Mouse (Mus musculus): ENCODE results near the gene Aatf.

Aatf gene

DNA sequence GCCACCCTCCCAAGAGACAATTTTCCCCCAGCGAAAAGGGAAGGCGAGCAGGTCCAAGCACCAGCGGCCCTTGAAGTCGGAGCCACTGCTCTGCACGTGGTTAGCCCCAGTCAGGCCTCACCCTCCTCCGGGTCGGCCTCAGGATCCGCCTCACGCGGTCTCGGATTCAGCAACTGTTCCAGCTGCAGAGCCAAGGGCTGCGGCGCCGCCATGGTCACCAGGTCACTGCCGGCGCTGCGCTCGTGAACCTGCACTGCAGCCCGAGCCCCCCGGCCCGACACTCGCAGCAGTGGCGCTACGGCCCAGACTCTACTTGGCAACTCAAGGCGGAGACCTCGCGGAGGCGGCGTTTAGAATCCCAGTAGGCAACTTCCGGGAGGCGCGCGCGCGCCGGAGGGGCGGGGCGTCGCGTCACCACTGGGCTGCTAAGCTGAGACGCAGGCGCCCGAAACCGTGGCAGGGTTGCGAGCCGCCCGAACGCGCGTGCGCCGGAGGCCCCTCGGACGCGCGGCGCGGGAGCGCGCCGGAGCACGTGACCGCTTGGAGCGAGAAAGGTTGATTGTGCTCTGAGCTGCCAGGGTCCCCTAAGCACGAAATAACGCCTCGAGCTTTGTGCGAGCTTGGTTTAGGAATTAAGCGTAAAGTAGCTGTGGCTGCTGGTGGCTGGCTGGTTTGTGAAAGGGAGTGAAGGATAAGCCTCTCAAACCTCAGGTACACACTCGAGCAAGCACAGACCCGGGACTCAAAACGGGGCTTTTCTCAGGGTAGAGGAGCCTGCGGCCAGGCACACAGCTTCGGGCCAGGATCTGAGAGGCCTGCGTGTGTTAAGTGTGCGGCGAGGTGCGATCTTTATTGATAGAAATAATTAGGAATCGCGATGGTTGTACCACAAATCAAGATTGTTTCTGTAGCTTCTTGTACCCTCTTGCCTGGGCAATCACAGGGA, at the start of gene Aatf:
Aatf (minus strand) TSS at position 352 of the 946 bp plus-strand sequence.
- peak; percentile 97 for DNase-seq (ENCODE audit: low spot score)

DNA sequence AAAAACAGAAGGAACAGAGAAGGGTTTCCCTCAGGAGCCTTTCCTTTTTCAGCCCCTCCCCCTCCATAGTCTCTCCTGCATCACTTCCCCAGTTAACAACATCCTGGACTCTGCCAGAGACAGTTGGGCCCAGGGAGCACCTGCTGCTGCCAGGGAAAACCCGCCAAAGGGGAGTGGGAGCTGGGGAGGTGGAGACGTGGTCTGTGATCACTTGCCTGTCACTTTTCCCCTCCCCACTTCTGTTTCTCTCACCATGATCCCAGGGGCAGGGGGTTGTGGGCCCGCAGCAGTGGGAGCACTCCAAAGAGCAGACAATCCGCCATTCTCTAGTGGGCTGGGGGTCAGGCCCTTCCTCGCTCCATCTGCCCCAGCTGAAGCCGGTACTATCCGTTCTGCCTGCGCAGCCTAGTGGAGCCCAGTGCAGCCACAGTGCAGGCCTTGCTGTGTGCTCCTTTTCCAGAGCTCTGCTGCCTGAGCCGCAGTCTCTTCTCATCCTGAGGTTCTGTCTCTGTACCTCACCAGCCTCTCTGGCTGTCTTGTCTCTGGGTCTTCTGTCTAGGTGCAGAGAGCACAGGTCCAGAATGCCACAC, 49.5 kb upstream of the Aatf start:
- no peak for DNase-seq (ENCODE audit: low spot score)

DNA sequence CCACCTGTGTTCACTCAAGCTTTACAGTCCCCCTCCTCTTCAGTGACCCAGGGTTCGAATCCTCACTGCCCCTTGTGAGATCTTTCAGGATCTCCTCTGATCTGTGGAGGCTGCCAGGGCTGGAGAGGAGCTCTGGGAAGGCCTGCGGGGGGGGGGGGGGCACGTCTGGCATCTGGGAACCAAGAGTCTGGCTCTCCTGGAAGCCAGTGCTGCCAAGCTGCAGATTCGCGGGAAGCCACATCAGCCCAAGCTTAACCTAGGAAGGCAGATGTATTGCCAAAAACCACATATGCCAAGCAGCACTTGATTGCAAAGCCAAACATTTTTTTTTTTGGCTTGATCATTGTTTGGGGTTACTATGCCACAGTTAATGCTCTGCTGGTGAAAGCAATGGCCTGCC, 48.2 kb upstream of the Aatf start:
- DNase-seq (ENCODE audit: low spot score), result no peak

DNA sequence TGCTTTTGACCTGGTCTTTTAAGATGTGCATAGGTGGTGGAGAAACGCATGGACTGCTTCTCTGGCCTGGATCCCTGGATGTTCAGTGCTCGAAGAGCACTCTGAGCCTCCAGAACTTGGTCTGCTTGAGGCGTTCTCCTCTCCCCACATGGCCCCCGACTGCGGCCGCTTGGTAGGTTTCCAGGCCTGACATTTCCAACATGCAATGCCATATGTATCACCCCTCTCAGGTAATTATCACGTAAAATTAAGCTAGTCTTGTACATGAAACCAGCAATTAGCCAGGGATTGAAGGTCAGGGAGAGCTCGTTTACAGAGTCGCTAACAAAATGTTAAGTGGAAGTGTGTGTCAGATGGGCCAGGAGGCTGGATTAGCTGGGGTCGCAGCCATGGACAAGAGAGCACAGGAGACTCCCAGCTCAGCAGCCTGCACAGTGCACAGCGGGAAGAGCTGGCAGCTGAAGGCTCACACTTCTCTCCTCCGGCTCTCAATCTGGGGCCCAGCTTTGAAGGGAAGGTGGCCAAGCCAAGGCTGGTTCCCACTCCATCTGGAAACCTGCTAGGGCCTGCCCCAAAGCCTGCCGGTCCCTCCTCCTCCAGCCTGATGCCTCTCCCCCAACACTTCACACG, 40.6 kb upstream of the Aatf start:
- DNase-seq (ENCODE audit: low spot score), result no peak

DNA sequence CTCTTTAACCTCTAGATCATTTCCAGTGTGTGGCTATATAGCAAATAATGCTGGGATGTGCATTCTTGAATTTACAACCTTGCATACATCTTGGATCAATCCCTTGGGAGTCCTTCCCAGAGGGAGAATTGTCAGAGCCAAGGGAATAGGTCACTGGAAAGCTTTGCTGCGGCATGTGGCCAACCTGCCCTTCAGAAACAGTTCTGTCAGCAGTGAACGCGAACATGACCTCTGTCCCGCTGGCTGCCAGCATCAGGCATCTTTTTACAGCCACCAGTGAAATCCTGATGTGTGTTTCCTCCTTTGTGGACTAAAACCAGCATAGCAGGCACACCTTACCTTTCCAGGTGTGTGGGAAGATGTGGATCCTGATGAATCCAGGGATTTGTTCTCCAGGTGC, 38.0 kb upstream of the Aatf start:
- no peak for DNase-seq (ENCODE audit: low spot score)

DNA sequence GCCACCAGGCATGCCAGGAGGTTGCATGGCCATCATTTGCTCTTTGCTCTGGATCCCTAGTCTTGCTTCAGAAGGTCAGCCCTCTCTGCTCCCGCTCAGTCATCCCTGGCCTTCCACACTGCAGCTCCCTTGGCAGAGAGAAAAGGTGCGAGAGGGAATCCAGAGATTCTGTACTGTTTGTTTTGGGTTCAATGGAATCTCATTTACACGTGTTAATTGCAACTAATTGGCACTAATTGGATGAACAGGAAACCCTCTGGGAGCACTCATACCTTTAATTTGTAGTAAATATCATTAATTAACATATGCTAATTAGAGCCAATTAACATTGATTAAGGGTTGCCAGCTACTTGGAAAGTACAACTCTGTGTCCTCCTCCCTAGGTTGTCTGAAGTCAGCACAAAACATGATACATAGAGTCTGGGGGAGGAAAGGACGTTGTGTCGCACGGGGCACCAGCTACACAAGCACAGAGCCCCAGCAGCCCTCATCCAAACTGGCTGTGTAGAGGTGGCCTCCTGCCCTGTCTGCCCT, 36.0 kb upstream of the Aatf start:
- no peak for DNase-seq (ENCODE audit: low spot score)

DNA sequence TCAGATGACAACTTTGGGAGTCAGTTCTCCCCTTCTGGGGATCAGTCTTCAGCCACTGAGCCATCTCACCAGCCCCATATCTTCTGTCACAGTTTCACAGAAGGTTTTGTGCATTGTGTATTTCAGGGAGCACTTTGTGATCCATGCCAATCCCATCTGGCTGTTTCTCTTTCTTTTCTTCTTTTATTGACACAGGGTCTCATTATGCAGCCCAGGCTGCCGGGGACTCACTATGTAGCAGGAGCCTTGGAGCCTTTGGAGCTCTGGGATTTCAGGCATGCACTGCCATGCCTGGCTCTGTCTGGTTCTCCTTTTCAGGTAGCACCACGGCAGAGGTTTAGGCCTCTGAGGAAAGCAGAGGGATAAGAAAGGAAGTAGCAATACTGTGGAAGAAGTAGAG, 35.0 kb upstream of the Aatf start:
- no peak for DNase-seq (ENCODE audit: low spot score)

DNA sequence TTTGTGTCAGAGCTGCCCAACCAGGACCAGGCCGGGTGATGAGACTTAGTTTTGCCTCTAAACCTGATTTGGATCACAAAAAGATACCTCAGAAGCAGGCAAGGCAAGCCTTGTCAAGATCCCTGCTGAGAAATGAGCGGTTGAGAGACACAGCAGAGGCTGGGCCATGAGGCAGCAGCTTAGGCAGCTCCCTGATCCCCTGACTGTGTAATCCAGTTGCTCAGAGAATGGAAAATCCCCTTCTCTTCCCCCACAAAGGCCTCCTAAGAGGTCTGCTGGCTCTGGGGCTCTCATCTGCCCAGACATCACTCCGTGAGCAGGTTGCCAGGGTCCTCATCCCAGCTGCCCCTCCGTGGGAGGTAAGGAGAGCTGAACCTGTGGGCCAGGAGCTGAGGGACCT, 26.7 kb upstream of the Aatf start:
- DNase-seq (ENCODE audit: low spot score), result no peak

DNA sequence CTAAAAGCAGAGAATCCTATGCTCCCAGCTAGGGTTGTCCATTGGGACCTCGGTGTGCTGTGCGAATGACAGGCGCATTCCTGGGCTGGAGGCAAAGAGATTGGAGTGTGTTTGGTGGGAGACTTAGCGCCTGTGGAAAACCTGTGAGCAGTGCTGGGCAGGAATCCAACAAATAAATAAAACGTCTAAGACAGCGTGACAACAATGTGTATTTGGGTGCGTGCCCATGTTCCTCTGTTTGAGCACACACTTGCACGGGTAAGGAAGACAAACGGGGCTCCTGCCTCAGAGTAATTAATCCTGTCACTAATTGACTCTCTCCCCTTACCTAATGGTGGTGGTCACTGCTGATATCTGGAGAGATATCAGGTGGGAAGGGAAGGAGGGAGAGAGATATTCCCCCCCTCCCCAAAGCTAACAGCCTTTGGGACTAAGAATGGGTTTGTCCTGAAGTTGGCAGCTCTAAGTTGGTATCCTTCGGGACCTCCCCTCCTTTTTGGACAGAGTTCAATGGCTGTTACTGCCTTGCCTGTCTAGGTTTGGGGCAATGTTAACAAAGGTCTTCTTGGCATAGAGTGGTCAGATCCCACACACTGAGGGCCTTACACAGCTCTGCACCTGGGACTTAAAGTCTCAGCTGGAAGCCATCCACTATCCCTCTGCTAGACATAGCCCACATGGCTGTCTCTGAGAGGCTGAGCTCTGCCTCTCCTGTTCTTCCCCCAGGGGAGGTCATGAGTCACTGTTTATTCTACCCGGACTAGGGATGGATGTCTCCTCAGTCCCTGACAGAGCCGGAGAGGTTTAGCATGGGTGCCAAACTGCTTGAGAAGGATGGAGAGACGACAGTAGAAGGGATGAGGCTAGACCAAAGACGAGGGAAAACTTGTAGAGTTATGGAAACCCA, 16.7 kb upstream of the Aatf start:
- DNase-seq (ENCODE audit: low spot score), result peak; percentile 84

DNA sequence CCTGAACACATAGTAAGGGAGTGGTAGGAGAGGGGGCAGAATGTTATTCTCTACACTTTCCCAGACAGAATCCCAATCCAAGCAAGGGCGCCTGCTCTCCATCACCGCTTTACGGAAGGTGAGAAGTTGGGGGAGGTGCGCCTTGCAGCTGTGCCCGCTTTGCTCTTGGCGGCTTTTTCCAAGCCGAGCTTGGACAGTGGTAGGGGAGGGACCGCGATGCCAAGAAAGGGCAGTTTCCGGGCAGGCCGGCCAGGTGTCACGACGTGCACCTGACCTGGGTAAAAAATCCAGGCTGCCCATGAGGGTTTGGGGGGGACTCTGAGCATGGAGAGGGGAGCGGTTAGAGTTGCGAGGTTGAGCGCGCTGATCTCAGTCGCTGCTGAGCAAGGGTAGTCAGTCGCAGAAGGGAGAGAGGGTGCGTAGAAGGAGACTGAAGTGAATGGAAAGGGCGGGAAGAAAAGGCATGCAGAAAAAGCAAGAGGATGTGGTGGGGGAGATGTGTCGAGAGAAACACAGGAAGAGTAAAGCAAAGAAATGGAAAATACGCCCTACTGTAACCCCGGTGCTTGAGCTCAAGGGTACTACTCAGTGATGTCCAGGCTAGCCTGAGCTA, 15.9 kb upstream of the Aatf start:
- DNase-seq (ENCODE audit: low spot score), result no peak

DNA sequence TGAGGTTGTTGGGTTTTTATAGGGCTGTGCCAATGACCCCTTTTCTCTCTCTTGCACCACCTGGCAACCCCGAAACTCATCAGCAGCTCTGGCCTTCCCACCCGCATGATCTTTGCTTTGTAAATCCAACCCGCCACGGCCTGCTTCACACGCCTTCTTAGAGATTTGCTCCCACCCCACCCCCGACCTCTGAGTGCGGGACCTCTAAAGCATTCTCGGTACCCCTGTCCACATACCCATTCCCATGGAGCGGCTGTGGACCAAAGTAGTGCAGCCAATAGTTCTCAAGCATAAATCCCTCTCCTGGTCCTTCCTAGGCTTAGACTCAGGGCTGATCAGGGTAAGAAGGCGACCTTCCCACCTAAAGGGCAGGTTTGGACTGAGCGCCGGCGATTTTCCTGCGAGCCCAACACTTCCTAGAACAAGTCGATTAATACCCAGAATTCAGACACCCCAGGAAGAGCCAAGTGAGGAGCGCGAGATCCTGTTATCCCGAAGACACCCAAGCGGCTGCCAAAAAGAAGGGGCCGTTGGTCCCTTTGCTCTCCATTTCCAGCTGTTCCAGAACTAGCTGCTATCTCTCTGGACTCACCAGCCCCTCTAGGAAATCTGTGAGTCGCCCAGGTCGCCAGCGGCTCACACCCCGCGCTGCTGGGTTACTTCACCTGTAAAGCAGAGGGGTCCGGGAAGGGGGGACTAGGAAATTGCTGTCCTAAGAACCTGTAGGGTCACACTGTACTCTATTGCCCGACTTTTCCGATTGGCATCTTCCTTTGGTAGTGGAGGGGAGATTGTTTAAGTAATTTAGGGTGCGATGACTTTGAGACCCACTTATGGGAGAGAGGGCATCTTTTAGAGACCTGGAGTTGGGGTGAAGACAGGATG, 13.9 kb upstream of the Aatf start:
- no peak for DNase-seq (ENCODE audit: low spot score)

DNA sequence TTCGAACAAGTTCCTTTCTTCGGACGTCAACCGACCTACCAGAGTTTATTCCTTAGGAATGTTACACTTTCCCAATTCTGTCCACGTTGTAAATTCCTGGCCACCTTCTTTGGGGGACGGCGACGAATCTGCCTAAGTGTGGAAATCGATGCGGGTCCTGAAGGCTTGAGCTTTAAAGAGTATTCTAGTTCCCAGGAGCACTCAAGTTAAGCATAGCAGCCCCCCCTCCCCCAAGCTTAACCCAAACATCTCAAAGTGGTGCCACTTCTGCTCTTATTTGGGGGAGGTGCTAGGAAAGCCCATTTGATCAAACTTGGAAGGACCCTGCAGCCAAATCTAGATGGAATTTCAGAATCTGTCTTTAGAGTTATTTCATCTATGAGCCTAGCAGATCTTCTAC, 13.1 kb upstream of the Aatf start:
- no peak for DNase-seq (ENCODE audit: low spot score)

DNA sequence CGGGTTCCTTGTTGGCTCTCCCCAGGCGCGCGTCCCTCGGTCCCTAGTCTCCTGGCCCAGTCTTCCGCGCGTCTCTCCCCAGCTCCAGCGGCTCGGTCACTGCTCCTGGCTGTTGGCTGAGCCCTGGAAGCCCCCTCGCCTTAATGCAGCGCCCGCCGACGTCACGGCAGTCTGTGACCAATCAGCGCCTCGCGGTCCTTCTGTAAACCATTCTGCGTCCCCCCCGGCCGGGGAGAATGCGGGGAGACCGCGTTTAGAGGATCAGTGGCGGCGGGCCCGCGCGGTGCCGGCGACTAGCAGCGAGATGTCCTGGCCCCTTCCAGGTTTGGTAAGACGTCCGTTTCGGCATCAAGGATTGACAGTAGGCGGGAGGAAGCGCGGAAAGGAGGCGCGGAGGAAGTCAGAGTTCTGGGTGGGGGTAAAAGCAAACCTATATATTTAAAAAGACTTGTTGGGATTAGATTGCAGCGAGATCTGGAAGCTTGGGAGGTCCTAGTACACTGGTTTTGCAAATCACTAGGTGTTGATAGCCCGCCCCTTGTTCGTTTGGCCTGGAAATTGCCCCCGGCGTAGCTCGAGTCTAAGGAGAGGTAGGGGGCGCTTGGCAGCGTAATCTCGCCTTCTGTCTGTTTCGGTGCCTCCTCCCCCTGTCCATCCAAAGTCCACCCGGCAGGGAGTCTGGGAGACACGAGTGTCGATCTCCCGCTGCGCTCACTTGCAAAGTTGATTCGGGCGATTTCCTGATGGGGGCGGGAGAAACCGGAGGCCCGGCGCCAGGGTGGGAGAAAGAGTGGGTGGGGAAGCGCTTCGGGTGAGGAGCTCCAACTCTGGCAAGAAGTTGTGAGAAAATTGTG, 12.3 kb upstream of the Aatf start, which contains the start of gene Lhx1:
Lhx1 (minus strand) TSS at position 115 of the 854 bp plus-strand sequence.
- DNase-seq (ENCODE audit: low spot score), result peak; percentile 73

DNA sequence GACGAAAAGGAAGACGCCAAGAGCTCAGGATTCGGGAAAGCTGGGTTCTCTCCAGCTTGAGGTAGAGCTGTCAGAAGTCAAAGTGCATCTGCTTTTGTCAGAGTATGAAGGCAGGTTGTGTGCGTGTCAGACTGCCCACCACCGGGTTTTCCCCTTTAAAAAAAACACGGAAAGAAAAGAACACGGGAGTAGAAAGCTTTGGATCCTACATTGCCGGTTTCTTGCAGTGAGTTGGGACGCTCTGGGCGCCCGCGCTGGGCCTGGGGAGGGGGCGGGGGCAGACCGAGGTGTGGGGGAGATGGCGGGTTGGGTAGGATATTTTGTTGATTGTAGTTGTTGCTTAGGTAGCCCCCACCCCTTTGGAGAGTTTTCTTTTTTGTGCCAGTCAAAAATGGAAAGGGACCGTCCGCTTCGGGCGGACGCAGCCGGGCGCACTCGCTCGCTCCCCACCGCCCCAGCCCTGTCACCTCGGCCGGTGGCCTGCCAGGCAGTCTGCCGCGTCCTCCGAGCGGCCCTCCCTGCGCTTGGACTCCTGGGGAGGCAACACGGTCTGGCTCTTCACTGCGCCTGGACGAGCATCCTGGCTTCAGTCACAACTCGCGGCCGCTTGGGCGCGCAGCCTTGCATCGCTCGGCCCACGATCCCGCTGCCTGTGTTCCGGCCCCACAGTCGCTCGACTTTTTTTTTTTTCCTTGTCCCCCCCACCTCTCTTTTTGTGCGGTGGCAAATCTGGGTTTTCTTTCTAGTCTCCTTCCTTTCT, 11.4 kb upstream of the Aatf start:
- DNase-seq (ENCODE audit: low spot score), result peak; percentile 78

DNA sequence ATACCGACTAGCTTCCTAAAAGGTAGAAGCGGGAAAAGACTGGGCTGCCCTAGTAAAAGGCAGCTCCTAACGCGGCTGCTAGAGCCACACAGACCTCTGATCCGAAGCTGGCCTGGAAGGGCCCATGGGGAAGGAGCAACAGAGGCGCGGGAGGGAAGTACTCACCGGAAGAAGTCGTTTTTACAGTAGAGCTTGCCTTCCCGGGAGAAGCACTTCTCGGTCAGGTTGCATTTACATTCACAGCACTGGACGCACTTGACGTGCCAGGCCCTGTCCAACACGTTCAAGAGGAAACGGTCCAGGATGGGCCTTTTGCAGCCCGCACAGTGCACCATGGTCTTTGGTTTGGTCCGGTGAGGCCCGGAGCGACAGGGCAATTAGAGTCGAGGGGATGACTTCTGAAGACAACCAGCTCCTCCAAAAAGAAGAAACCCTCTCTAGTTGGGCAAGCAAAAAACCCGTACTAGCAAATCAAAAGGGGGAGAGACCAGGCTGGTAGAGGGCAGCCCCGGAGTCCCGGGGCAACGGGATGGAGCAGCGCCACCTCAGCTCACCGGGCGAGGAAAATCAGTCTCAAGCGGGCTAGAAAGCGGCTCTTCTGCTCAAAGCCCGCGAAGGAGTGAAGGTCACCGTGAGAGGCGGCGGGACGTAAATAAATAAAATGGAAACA, 10.7 kb upstream of the Aatf start:
- DNase-seq (ENCODE audit: low spot score), result peak; percentile 29

DNA sequence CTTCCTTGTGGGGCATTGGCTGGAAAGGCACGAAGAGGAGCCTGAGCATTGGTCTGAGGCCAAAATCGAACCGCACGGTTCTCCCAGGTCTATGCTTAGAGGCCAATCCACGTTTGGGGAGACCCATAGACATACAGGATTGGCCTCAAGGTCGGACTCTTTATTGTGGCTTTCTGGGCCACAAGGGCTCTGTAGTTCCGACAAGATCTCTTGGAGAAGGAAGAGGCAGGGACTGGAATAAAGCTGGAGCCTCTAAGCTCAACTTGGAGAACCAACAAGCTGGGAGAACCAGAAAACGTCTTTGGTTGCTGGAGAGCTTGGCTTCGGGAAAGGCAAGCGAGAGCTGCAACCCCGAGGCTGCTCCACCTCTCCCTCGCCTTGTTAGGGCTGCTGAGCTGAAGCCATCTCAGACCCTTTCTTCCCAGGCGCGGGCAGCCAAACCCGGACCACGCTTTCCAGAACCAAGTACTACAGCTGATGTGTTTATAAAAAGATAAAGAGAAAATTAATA, 10.1 kb upstream of the Aatf start:
- peak; percentile 10 for DNase-seq (ENCODE audit: low spot score)

DNA sequence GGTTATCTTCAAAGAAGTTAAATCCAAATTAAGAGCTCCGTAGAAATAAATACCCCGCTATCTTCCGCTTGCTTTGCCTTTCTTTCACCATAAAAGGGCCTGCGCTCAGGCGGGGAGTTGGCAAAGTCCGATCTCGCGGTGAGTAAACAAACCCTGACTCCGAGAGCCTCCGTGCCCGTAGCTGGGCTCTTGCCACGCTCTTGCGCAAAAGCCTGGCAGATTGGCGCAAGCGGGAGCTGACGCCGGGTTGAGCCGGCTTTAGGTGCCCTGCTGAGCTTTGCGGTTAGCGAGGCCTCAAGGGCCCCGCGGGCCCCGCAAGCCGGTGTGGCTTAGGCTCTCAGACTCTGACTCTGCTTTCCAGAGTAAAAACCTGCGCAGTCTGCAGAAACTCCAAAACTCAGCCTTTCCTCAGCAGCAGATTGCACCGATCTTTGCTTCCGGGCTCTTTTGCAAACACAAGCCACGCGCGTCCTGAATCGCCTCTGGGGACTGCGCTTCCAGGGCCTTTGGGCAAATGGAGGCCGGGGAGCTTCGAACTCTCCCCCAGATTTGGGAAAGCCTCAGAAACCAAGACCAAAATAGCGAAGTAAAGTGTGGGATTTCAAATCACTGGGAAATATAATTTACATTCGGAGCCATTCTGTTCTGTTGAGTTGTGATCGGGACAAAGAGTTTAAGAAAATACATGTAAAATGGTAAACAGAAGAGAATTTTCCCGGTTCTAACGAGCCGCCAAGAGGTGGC, 9.4 kb upstream of the Aatf start:
- DNase-seq (ENCODE audit: low spot score), result no peak
